Mouse (Mus musculus) bone marrow, adult 2 months (tissue): ENCODE results near the gene Gm45213.

Experiments used
- CTCF ChIP-seq: fragments of 200-500 bp; IDR thresholded peaks from 2 replicates; pipeline ENCODE4 v1.5.1; 2011; ENCODE audit warnings: low read length, control low read depth; ENCODE audit not compliant: control insufficient read depth, insufficient read depth
- POLR2A ChIP-seq: fragments of 200-500 bp; IDR thresholded peaks from 2 replicates; pipeline ENCODE4 v1.6.1; 2011; ENCODE audit warnings: low read depth, mild to moderate bottlenecking, control low read depth, low read length, borderline replicate concordance; ENCODE audit not compliant: control insufficient read depth

GRCm38 (mm10) chr7:66060066-66060956, 16.9 kb downstream of the Gm45213 start:
- TF ChIP-seq POLR2A (peak; percentile 89; the same call in 1 of the 2 replicates), CTCF (no peak)
